Mouse (Mus musculus): ENCODE measurements around the gene Teddm1a. TPM values are rescaled to one million over a fixed set of nuclear protein-coding genes. Genes with fewer than 3 reads are reported as not detected.
A peak's percentile ranks its signal among the peaks of the same experiment; 100 is the strongest.
"Not testable (repeated sequence)": the region's sequence is repeated elsewhere in the genome, so short reads cannot be mapped to it uniquely, and the experiment has no call there.

Teddm1a gene
- under 1 TPM in 1 of 3 experiments, not detected in 2; 0.78 TPM for polyA plus RNA-seq (2017; shearing (Covaris generic))

DNA sequence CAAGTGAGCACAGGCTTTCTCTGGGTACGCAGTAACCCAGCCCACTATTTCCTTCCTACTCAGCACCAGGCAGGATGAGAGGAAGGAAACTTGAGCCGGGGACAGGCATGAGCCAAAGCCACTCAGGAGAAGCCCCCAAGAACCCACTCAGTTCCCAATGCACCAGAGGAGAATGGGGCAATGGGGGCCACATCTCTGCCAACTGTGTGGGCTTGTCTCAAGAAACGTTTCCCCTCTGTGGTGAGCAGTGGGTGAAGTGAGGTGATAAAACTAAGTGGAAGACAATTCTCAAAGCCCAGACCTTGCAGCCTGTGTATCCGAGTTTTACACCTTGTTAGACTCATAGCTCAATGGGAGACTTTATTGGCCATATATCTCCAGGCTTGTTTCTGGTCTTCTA, at the start of gene Teddm1a:
TSS of gene Teddm1a (plus strand) at position 301 of the 400 bp plus-strand sequence.
- no peak for ATAC-seq

DNA sequence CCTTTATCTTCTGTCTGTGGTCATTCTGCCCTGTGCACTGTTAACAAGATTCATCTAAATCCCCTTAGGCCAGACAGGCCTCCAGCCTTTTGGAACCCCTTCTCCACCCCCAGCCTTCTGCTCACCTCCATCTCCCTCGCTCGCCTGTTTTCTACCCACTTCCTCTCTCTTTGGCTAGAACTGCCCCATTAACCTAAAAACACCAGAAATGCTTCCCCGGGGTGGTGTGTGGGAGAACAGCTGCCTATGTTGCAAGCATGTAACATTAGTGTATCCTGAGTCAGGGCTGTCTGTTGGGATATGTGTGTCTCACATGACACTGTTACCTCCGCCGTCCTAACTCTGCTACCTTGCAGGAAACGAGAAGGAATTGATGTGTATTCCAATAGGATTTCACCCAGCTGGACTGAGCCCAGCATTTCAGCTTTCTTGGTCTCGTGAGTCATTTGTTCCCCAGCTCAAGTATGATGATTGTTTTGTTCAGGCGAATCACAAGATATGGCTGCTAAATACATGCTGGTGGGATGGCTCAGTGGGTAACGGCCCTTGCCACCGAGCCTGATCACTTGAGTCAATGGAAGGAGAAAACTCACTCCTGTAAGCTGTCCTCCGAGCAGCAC, 49.3 kb upstream of the Teddm1a start:
- no peak for ATAC-seq

DNA sequence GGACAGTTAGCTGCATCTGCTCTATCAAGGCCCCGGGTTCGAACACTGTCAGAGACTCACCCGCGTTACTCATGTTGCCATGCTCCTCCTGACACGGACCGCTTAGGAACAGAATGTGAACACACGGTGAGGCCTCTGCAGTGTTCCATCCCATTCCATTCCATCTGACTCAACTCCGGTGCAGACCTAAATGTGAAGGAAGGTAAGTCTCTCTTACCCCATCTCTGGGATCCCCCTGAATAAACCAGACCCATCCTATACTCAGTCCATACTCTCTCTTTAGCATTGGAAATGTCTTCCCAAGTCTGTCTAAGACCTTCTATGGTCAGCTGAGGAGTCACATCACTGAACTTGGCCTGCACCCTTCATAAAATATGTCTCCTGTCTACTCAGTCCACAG, 47.5 kb upstream of the Teddm1a start, which contains the start of gene Rgsl1:
TSS of gene Rgsl1 (minus strand) at position 101 of the 400 bp plus-strand sequence.
- ATAC-seq: no peak

DNA sequence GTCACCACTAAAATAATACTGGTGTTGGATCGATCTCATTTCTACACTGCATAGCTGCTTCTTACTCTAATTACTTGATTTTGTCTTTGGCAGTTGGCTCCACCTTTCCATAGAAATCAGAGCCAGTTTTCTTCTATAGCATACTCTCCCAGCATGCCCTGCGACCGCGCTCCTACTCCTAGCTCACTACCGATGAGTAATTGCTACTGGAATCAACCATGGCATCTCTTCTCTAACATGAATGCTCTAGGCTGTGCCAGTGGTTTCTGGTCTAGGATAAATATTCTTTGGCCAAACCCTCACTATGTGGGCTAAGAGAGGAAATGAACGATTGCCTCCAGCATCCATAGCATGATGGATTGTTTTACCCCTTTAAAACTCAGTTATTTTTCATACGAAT, 45.1 kb upstream of the Teddm1a start:
- ATAC-seq: no peak

DNA sequence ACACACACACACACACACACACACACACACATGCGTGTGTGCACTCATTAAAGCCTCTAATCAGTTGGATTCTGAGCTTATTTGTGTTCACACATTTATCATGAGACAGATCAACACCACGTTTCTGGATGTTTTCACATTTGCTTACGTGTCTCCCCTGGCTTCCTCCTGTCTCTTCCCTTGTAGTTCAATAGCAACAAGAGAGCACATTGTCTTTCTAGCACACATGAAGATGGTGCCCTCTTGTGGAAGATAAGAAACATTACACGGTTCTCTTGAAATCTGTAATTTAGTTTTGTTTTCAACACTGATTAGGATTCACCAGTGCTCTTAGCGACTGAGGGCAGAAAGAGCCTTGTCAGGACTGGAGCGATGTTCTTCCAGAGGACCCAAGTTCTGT, 44.7 kb upstream of the Teddm1a start:
- ATAC-seq: peak; percentile 72

DNA sequence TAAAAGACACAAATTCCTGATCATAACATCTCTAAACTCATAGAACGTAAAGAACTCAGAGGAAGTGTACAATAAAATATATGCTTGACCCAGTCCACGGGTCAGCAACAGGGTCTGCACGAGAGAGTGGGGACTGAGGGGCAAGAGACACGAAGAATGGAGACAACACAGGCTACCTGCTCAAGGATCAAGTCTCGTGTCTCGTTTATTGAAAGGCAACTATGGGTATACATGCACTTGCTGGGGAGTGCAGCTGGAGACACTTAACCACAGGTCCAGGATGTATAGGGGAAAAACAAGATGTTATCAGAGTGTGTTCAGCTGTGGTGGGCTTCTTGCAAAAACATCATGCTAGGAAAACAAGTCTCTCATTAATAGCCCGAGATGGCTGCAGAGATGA, 38.8 kb upstream of the Teddm1a start:
- ATAC-seq: not testable (repeated sequence)

DNA sequence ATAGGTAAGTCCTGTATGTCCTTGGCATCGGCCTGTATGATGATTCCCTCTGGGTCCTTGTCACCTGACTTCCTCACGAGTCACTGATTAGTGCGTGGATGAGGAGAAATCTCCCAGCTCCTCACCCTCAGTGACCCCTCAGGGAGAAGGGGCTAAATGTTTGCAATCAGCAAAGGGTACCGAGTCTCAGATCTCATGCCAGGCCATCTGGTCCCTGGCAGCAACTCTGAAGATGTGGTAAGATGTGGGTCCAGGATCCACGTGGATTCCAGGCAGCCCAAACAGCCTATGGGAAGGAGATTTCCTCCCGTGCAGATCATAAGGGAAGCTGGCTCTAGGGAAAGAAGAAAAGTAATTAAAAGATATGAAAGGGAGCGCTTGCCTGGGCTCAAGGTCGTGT, 35.6 kb upstream of the Teddm1a start:
- no peak for ATAC-seq

DNA sequence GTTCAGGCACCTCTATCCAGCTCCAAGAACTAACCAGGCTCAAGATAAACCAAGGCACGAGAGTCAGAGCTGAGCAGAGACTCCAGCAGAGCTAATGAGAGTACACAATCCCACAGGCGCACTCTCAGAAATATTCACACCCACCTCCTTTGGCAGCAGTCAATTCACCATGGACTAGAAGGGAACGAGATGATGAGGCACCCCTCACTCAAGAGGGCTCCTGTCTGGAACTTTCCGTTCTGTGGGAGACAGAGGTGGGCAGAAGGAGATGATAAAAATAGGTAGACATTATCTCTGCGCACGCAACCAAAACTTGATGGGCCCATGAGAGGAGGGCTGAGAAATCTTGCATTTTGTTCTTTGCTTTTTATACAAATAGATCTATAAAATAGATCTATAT, 17.5 kb upstream of the Teddm1a start, which contains the start of gene Teddm1b:
TSS of gene Teddm1b (plus strand) at position 301 of the 400 bp plus-strand sequence.
- no peak for ATAC-seq

DNA sequence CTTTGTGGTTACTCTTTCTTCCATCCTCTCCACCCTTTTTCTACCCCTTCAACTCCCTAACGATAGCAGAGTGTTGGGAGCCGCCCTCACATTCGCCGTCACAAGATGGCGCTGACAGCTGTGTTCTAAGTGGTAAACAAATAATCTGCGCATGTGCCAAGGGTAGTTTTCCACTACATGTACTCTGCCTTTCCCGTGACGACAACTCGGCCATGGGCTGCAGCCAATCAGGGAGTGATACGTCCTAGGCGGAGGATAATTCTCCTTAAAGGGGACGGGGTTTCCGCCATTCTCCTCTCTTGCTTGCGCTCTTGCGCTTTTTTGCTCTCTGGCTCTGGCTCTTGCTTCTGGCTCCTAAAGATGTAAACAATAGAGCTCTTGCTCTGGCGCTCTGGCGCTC, 11.2 kb upstream of the Teddm1a start:
- ATAC-seq: not testable (repeated sequence)

DNA sequence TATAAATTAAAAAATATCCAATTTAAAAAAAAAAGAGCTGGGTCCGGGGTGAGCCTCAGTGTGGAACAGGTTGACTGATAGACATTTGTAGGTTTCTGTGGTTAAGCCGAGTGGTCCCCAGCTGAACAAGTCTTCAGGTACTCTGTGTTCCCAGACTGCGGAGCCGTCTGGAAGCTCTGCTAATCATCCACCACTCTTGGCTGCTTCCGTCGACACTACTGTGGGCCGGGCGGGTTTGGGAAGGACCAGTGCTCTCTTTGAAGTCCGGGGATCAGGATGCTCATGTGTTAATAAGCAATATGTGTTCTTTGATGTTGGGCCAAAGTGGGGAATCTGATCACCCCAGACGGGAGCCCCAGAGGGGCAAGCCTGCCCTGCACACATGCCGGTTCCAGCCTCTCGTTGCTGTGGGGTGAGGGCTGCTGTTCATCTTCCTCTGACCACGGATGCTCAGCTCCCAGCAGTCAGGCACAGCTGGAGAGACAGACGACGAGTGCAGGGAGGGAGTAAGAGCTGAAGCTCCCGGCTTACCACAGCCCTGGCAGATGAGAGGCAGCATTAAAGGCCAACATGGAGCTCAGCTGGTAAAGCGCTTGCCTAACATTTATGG, 5.4 kb upstream of the Teddm1a start:
- no peak for ATAC-seq

DNA sequence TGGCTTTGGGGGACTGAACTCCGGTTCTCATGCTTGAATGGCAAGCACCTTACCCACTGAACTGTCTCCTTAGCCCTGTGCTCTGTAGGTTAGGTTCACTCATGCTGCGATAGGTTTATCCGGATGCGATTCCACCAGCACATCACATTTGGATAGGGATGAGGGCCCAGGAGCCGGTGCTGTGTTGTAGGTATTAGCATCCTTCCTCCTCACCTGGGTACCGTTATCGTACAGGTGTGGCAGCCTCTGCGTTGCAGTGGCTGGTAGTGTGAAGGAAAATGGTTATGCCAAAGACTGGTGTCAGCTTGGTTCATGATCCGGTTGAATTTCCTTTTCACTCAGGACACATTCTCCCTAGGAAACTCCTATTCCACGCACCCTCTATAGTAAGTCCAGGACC, 1.4 kb upstream of the Teddm1a start:
- no peak for ATAC-seq

DNA sequence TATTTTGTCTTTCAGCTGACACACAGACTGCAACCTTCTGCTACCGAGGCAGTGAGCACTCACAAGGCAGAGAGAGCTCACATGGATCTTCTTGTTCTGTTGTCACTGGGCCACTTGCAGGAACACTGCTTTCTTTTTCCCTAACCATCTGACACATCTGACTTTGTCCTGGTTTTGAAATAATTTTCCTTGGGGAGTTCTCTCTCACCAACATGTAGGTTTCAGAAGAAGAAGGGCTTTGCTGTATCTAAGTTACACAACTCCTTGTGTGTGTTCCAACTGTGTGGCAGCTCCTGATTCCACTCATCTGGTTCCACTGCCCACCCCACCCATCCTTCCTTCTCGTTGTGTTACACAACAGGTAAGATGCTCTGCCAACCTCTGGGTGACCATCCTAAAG, 2.2 kb downstream of the Teddm1a start:
- no peak for ATAC-seq

DNA sequence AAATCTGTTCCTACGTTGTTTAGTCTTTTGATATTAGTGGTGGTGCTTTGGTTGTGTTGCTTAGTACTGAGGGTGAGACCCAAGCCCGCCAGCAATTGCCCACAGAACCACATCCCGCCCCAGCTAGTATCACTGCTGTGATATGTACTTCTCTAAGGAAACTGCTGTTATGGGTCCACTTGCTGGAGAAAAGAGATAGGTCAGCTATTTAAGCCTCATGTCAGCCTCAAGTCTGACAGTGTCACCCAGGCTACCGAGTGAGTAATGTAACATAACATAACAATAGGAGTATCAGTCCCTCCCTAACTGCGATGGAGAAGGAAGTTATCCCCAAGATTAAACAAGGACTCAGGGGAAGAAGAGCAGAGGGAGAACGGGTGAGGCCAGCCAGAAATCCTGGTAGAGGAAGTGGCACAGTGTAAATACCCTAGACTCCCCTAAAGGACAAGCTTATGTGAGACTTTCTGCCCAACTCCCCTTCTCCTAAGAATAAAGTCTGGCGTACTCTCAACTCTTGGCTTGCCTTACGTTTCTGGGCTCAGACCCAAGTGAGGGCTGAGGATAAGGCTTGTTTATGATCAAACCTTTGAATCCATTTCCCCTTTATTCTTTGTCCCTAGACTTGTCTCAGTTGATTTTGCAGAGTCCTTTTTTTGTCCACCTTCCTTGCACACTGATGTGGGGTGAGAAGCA, 2.8 kb downstream of the Teddm1a start:
- no peak for ATAC-seq

DNA sequence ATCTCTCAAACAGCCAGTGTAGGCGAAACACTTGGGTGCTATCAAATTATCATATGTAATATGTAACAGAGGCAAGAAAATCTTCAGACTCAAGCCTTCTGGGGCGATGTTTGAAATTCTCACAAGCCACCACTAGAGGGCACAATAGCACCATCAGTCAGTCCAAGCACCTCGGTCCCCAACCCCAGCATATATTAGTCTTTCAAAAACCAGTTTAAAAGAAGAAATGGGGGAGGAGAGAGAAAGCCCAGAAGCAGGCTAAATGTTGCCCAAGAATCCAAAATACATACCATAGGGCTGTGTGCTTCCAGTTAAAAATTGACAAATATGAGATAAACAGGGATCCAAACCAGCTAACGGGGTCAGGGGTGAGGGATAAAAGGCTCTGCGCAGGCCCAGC, 3.4 kb downstream of the Teddm1a start:
- ATAC-seq: peak; percentile 20

DNA sequence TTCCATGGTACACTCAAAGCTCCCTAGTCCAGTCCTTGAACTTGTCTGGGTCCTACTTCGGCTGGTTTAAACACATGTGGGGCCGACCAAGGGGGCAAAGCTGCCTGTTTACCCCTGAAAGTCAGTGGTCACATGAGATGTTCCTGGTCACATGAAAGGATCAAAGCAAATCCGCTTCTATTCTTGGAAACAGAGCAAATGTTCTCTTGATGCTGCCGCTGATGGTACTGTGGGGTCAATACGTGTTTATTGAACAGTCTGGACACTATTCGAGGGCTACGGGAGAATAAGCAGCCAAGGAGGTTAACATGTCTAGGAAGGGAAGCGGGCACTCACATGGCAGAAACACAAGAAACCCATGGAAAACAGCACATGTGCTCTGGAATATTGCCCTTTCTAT, 5.7 kb downstream of the Teddm1a start:
- no peak for ATAC-seq

DNA sequence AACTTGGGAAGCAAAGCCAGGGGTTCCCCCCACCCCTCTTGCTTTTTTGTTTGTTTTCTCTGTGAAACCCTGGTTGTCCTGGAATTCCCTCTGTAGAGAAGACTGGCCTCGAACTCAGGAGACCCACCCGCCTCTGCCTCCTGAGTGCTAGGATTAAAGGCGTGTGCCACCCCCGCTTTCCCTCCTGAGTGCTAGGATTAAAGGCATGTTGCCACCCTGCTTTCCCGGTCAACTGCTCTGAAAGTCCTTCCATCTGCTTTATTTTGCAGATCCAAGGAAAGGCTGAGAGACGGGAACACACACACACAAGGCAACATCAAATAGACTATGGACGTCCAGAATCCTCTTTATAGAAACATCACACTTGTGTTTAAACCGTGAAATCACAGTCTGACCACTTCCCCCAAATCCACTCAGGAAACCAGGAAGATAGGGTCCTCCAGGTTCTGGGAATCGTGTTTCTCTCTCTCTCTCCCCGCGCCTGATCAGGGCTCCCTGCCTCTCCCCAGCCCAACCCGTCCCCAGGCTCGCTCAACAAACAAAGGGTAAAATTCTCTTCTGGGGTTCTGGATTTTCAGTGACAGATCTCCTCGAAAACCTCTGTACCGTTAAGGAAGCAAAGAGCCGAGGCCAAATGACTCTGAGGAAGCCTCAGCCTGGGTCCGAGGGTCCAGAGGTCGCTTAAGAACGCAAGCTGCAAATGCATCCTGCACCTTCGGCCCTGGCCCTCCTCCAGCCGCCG, 7.6 kb downstream of the Teddm1a start:
- ATAC-seq: no peak

DNA sequence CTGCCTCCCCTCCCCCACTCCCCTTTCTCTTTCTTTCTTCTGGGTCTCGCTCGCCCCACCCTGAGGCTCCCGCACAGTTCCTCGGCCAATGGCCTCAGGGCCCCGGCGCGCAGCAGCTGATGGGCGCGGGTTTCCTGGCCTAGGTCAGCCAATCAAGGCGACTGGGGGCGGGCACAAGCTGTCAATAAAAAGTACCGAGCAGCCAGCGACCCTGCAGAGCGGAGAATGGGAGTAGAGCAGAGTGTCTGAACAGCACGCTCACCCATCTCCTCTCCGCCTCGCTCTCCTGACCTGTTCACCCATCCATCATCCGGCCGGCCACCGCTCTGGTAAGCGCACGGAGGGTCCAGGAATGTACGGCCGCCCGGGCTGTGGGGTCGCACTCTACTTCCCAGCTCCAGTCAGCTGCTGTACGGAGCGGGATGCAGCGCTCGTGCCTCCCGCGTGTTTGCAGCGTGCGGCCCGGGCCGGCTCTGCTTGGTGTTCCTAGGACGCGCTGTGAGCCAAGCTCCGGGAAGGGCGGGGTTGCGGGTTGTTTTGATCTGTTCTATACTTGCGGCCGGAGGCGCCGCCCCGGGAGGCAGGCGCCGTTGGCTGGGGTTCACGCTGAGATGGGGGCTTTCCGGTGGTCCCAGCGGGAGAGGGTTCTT, 8.3 kb downstream of the Teddm1a start, which contains the start of the genes Glul and Teddm2:
TSS of gene Glul (plus strand) at position 214 of the 650 bp plus-strand sequence.
TSS of gene Teddm2 (minus strand) at position 498 of the 650 bp plus-strand sequence.
- peak; percentile 93 for ATAC-seq

DNA sequence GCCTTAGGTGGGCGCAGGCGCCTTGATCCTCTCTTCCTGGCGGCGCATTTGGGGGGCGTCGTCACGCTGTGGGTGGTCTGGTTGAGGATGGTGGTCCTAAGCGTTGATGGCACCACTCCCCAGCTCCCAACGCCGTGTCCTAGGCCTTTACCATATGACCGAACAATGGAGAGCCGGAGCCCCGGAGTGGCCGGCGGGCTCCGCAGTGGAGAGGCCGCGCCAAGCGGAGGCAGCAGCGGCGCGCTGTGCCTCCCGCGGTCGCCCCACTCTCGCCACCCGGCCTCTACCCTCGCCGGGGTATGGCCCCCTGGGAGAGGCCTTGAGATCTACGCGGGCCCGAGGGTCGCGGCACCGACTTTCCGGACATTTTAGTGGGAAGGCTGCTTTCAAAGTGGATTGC, 8.8 kb downstream of the Teddm1a start:
- ATAC-seq: peak; percentile 7

DNA sequence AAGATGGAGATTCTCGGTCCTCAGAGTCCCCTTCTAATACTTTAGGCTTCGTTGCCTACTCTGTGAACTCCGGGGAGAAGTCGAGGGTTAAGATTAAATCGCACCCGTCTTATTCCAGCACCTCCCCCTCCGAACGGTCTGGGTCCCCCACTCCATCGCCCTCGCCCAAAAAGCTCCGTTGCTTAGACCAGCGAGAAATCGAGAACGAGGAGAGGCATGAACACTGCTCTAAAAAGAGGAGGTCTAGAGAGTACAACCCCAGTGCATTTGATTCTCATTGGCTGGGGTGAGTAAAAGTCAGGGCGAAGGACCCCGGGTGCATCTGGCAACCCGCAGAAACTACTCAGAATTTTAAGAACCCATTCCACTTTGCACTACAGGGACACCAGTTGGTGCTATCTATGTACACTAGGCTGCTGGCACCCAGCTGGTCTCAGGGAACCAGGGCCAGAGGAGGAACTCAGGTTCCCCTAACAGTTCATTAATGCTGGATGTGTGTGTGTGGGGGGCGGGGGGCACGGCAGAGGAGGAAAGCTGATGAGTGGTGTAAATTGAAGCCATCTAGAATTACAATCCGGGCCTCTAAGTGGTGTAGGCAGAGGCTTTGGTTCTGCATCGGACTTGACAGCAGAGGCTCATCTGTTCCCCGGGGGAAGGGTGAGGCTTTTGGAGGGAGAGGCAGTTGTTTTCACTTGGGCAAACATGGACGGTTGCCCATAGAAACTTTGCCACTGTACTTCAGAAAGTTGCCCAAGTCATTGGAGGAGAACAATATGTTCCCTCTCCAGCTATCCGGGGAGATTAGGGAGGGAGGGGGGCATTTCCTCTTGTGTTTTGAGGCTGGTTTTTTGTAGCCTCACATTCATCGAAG, 9.6 kb downstream of the Teddm1a start:
- no peak for ATAC-seq

DNA sequence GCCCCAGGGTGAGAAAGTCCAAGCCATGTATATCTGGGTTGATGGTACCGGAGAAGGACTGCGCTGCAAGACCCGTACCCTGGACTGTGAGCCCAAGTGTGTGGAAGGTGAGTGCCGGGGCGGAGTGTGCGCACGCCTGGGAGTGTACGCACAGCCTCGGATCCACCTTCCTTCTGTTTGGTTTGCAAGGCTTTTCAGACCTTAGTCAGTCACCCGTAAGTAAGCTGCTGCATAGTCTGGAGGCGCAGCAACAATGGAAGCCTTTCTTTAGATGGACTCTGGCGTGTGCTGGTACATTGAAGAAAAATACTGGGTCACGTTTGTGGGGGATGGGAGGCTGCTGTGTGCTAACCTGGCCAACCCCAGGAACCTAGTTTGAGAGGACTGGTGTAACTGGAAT, 11.5 kb downstream of the Teddm1a start:
- ATAC-seq: no peak

DNA sequence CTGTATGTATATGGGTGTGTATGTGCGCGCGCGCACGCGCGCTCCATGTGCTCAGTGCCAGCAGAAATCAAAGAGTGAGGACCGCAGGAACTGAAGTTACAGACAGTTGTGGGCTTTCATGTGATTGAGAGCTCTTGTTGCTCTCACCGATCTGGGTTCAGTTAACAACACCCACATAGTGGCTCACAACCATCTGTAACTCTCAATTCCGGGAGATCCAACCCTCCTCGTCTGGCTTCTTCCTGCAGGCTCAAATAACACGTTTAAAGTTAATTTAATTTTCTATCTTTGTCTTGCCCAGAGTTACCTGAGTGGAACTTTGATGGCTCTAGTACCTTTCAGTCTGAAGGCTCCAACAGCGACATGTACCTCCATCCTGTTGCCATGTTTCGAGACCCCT, 12.7 kb downstream of the Teddm1a start:
- no peak for ATAC-seq

All from inflammation-experienced regulatory T-cells, adult 6 months (primary cell).